Mouse (Mus musculus) midbrain, embryonic 16.5 days (tissue): ENCODE data around the gene Rasa2. TPM values are rescaled to one million over a fixed set of nuclear protein-coding genes. Genes with fewer than 3 reads are reported as not detected.

Source experiments
- ATAC-seq: fragments of 200-750 bp; cut with Nextera tagmentation; 2 replicates; pipeline ENCODE4 v1.8.0; 2017; ENCODE audit warnings: moderate TSS enrichment
- H3K27ac ChIP-seq: fragments of 300-500 bp; sonication (generic); 2 replicates; pipeline ENCODE4 v1.5.1; 2014; ENCODE audit warnings: mild to moderate bottlenecking, low read length, mixed read lengths
- H3K27me3 ChIP-seq: fragments of 300-500 bp; sonication (generic); 2 replicates; pipeline ENCODE4 v1.6.1; 2014; ENCODE audit warnings: low read depth, low read length, mixed read lengths; ENCODE audit not compliant: control insufficient read depth, insufficient read depth
- H3K36me3 ChIP-seq: fragments of 300-500 bp; sonication (generic); 2 replicates; pipeline ENCODE4 v1.6.1; 2014; ENCODE audit warnings: mild to moderate bottlenecking, low read length, moderate library complexity, mixed read lengths; ENCODE audit not compliant: control insufficient read depth, insufficient read depth
- H3K4me1 ChIP-seq: fragments of 300-500 bp; sonication (generic); 2 replicates; pipeline ENCODE4 v1.6.1; 2014; ENCODE audit warnings: mild to moderate bottlenecking, low read length, mixed read lengths; ENCODE audit not compliant: control insufficient read depth, insufficient read depth
- H3K4me2 ChIP-seq: fragments of 300-500 bp; sonication (generic); 2 replicates; pipeline ENCODE4 v1.6.1; 2014; ENCODE audit warnings: mild to moderate bottlenecking, low read length, mixed read lengths
- H3K4me3 ChIP-seq: fragments of 300-500 bp; sonication (generic); 2 replicates; pipeline ENCODE4 v1.5.1; 2014; ENCODE audit warnings: low read depth, mild to moderate bottlenecking, low read length, moderate library complexity, mixed read lengths
- H3K9ac ChIP-seq: fragments of 300-500 bp; sonication (generic); 2 replicates; pipeline ENCODE4 v1.6.1; 2014; ENCODE audit warnings: low read depth, low read length, mixed read lengths
- H3K9me3 ChIP-seq: fragments of 300-500 bp; sonication (generic); replicated peaks from 2 replicates; pipeline ENCODE4 v1.6.1; 2014; ENCODE audit warnings: mild to moderate bottlenecking, low read length, mixed read lengths; ENCODE audit not compliant: control insufficient read depth, poor library complexity, severe bottlenecking
- WGBS: fragments of 180-500 bp; shearing (Covaris S2); extraction: QIAGEN DNeasy Blood & Tissue Kit; methylation state at CpG from one replicate; pipeline ENCODE4 v1.1.7; 2014; 5-methylcytosine and 5-hydroxymethylcytosine counted together
- polyA plus RNA-seq: library from polyadenylated mRNA; unstranded; fragments of >200 nt; fragmentation: Nextera tagmentation; extraction: Ambion mirVana; gene quantifications from 2 replicates; pipeline ENCODE4 v1.2.1, GENCODE M21; 2015

Rasa2 gene
- polyA plus RNA-seq, 1 experiment from 2014 or later, result 18.2 TPM

DNA sequence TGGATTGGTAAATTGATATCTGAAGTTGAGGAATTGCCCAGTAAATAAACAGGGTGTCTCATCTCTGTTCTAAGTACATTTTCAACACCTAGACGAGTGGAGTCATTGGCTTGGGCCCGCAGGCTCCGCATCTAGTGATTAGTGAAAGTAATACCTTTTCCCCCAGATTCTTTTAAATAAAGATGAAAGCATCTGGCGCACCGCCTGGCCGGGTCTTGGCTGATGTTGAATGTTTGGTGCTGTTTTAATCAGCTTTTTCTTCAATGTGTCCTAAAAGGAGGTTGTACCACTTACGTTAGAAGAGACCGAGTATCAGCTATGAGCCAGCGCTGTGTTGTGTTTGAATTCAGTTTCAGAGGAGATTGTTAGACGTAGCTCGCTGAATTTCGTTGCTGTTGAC lies 39.8 kb upstream of the Rasa2 start:
- Histone ChIP-seq H3K4me3 (no peak overlapping the region), H3K27ac (no peak overlapping the region), H3K9ac (no peak overlapping the region), H3K27me3 (no peaks in the 10 kb centered on the region), H3K36me3 (no peaks in the 10 kb centered on the region), H3K9me3 (no peaks in the 10 kb centered on the region), H3K4me1 (no peaks in the 10 kb centered on the region), H3K4me2 (no peak overlapping the region)
- no peak for ATAC-seq
- 95% methylated on average over 12 of the region's 12 CpGs for WGBS

DNA sequence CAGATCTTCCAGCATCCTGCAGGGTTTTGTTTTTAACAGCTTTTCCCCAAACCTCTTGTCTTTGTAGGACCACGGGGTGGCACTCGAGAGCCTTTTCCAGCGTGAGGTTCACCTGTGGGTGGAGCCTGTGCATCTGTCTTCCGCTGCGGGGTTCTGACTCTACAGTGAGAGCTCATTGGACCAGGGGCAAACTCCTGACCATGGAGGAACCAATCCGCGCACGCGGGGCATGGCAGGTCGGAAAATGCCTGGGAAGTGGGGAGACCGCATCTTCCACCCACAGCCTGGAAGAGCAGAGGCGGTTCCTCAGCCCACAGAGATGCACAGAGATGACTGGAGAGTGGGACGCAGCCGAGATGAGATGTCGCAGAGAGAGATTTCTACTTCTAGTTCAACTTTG lies 38.5 kb upstream of the Rasa2 start:
- ATAC-seq, result peak; percentile 100
- under 1% methylated on average over 15 of the region's 15 CpGs for WGBS

GRCm38 (mm10) chr9:96668628-96669027 lies 37.2 kb upstream of the Rasa2 start:
- H3K9me3 ChIP-seq, result no peaks in the 10 kb centered on the region
- no peaks in the 10 kb centered on the region for H3K36me3 ChIP-seq
- H3K27ac ChIP-seq, result no peak overlapping the region
- no peak overlapping the region for H3K4me3 ChIP-seq
- 55% methylated on average over 5 of the region's 5 CpGs for WGBS
- H3K27me3 ChIP-seq, result no peaks in the 10 kb centered on the region
- no peak overlapping the region for H3K4me2 ChIP-seq
- no peak overlapping the region for H3K9ac ChIP-seq
- H3K4me1 ChIP-seq, result no peaks in the 10 kb centered on the region
- no peak for ATAC-seq

More for the DNA sequence above, 38.5 kb upstream of the Rasa2 start:
- H3K9me3 ChIP-seq, result no peaks in the 10 kb centered on the region
- no peaks in the 10 kb centered on the region for H3K4me1 ChIP-seq
- H3K36me3 ChIP-seq, result no peaks in the 10 kb centered on the region
- peak overlapping the region; percentile 38 for H3K4me3 ChIP-seq
- no peaks in the 10 kb centered on the region for H3K27me3 ChIP-seq
- H3K9ac ChIP-seq, result peak overlapping the region; percentile 65
- H3K4me2 ChIP-seq, result peak overlapping the region; percentile 75
- peak overlapping the region; percentile 92 for H3K27ac ChIP-seq

- peak; percentile 58; the same call in 1 of the 2 replicates for ATAC-seq
- no peaks in the 10 kb centered on the region for H3K27me3 ChIP-seq
- no peaks in the 10 kb centered on the region for H3K9me3 ChIP-seq
- H3K27ac ChIP-seq, result no peak overlapping the region
- H3K4me1 ChIP-seq, result no peaks in the 10 kb centered on the region
- WGBS, result 55% methylated on average over 10 of the region's 10 CpGs
- H3K4me2 ChIP-seq, result no peak overlapping the region
- no peak overlapping the region for H3K9ac ChIP-seq
- H3K4me3 ChIP-seq, result no peak overlapping the region
- no peaks in the 10 kb centered on the region for H3K36me3 ChIP-seq
Measured at GRCm38 (mm10) chr9:96660510-96661244, 29.3 kb upstream of the Rasa2 start.

DNA sequence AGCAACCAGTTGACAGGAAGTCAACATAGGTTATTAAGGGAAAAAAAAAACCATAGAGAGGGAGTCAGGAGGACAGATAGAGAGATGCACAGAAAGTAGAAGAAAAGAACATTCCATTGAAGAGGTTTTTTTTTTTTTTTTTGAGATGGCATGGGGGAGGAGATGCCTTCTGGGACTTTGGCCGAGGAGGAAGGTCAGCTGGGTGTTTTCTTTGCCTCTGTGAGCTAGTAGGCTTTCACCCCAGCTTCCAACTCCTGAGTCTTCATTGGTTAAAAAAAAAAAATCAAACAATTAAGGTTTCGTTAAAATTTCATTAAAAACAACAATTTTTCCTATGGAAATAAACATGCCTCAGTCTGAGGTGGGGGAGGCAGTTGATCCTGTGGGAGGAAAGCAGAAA lies 28.4 kb upstream of the Rasa2 start:
- 72% methylated on average over 2 of the region's 2 CpGs for WGBS
- no peak for ATAC-seq

DNA sequence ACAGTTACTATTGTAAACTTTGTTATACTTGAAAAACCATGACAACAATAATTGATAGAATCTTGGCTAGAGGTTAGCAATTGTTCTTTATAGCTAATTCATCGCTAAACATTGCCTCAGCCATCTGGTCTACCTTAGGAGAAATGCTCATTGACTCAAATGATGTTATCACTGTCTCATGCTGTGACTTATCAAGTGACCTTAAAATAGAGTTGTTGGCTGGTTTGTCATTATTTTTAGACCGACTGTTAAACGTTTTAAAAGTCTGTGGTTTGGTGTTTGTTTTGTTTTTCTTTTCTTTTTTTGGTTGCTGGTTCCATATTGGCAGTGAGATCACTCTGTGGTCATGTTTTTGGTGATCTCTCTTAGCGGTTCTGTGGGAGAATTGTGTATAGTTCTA lies 22.1 kb upstream of the Rasa2 start:
- H3K4me3 ChIP-seq, result no peak overlapping the region
- H3K27ac ChIP-seq, result no peak overlapping the region
- no peaks in the 10 kb centered on the region for H3K27me3 ChIP-seq
- no peaks in the 10 kb centered on the region for H3K4me1 ChIP-seq
- no peaks in the 10 kb centered on the region for H3K9me3 ChIP-seq
- WGBS, result 81% methylated on average over 4 of the region's 4 CpGs
- H3K9ac ChIP-seq, result no peak overlapping the region
- no peaks in the 10 kb centered on the region for H3K36me3 ChIP-seq
- no peak overlapping the region for H3K4me2 ChIP-seq
- no peak for ATAC-seq

More for the DNA sequence above, 28.4 kb upstream of the Rasa2 start:
- Histone ChIP-seq H3K4me1 (no peaks in the 10 kb centered on the region), H3K27me3 (no peaks in the 10 kb centered on the region), H3K9ac (no peak overlapping the region), H3K36me3 (no peaks in the 10 kb centered on the region), H3K9me3 (no peaks in the 10 kb centered on the region), H3K27ac (no peak overlapping the region), H3K4me3 (no peak overlapping the region), H3K4me2 (no peak overlapping the region)

DNA sequence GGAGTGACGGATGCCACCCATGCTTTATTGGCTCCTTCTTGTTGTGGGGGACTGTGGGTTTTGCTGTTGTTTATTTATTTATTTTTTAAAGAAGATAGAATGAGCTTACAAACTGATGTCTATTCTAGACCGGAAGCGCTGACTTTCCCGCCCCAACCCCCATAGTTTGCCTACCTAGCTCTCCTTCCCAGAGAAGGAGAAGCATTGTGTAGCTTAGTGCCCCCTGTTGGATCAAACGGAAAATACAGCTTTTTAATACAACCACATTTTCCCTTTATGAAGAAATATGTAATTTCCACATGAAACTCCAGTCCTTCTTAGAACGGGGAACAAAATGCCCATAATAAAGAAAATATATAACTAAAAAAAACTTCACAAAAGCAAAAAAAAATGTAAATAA lies 21.3 kb upstream of the Rasa2 start:
- no peak overlapping the region for H3K9ac ChIP-seq
- H3K4me2 ChIP-seq, result no peak overlapping the region
- H3K4me3 ChIP-seq, result no peak overlapping the region
- no peaks in the 10 kb centered on the region for H3K9me3 ChIP-seq
- WGBS, result 65% methylated on average over 6 of the region's 6 CpGs
- no peaks in the 10 kb centered on the region for H3K27me3 ChIP-seq
- H3K27ac ChIP-seq, result no peak overlapping the region
- no peaks in the 10 kb centered on the region for H3K4me1 ChIP-seq
- no peaks in the 10 kb centered on the region for H3K36me3 ChIP-seq
- ATAC-seq, result no peak

DNA sequence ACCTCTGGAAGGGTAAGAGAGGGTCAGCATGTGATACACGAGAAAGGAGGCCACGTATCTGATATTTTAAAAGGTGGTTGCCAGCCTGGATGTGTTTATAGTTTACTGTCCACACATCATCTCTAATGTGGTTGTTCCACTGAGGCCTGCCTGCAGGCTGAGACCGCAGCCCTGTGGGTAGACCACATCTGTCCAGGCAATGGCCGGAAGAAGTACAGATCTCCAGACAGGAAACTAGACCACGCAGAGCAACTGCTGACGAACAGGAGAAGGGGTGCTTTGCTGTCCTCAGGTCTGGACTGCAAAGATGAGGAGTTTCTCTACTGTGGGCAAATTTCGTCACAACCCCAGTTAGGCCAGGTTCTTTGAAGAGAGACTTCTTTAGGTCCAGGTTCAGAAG lies 19.4 kb upstream of the Rasa2 start:
- no peak for ATAC-seq
- Histone ChIP-seq H3K4me2 (no peak overlapping the region), H3K9ac (no peak overlapping the region), H3K9me3 (no peaks in the 10 kb centered on the region), H3K36me3 (no peaks in the 10 kb centered on the region), H3K4me1 (no peaks in the 10 kb centered on the region), H3K4me3 (no peak overlapping the region), H3K27me3 (no peaks in the 10 kb centered on the region), H3K27ac (no peak overlapping the region)
- 90% methylated on average over 7 of the region's 7 CpGs for WGBS

DNA sequence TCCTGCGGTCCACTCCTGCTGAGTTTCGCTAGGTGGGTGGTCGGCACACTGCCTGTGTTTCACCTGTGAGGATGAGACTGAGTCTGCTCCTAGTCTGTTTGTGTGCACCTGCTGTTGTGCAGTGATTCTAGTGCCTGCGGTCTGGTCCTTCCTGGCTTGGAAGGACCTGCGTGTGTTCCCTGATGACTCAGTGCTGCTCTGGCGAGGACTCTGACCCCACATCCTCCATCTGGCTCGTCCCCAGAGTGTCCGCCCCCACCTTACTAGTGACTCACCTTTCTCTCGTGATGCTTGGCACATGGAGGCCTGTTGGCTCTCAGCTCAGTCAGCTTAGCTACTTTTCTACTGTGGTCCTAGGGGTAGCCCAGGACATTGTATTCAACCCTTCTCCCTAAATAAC lies 18.5 kb upstream of the Rasa2 start:
- ATAC-seq, result no peak
- WGBS, result 71% methylated on average over 9 of the region's 9 CpGs
- no peak overlapping the region for H3K9ac ChIP-seq
- no peak overlapping the region for H3K4me3 ChIP-seq
- H3K27me3 ChIP-seq, result no peaks in the 10 kb centered on the region
- H3K4me1 ChIP-seq, result no peaks in the 10 kb centered on the region
- H3K27ac ChIP-seq, result no peak overlapping the region
- no peaks in the 10 kb centered on the region for H3K9me3 ChIP-seq
- no peaks in the 10 kb centered on the region for H3K36me3 ChIP-seq
- H3K4me2 ChIP-seq, result no peak overlapping the region
